Mouse (Mus musculus) bone marrow, adult 2 months (tissue): ENCODE measurements around the gene Cfap74.

Experiments
- CTCF ChIP-seq: fragments of 200-500 bp; IDR thresholded peaks from 2 replicates; pipeline ENCODE4 v1.5.1; 2011; ENCODE audit warnings: low read length, control low read depth; ENCODE audit not compliant: control insufficient read depth, insufficient read depth
- POLR2A ChIP-seq: fragments of 200-500 bp; IDR thresholded peaks from 2 replicates; pipeline ENCODE4 v1.6.1; 2011; ENCODE audit warnings: low read depth, mild to moderate bottlenecking, control low read depth, low read length, borderline replicate concordance; ENCODE audit not compliant: control insufficient read depth

GRCm38 (mm10) chr4:155470263-155470953 lies 61.4 kb downstream of the Cfap74 start:
- TF ChIP-seq CTCF (no peak), POLR2A (no peak)
